Mouse (Mus musculus) T-cell, adult 66 days (primary cell): ENCODE results near the gene Gpr4. TPM values are rescaled to one million over a fixed set of nuclear protein-coding genes. Genes with fewer than 3 reads are reported as not detected.

ENCODE experiments used
- total RNA-seq, 2 experiments: library from RNA; stranded (reverse); gene quantifications; 3 replicates in 1 of 2; 4 replicates in 1 of 2; pipeline ENCODE4 v1.2.4; 2023

The Gpr4 gene
- total RNA-seq, result not detected

GRCm38 (mm10) chr7:19211996-19212755 is at the start of gene Gpr4:
Gpr4 (plus strand) TSS chr7:19212538.

GRCm38 (mm10) chr7:19165656-19166423 is 46.5 kb upstream of the Gpr4 start, which contains the start of gene Gipr:
Gipr (minus strand) TSS chr7:19166127.

GRCm38 (mm10) chr7:19175708-19176515 is 36.4 kb upstream of the Gpr4 start, which contains the start of gene Eml2:
Eml2 (plus strand) TSS chr7:19176421.

GRCm38 (mm10) chr7:19227883-19228792 is 15.8 kb downstream of the Gpr4 start, which contains the start of gene Opa3:
Opa3 (plus strand) TSS chr7:19228334.

GRCm38 (mm10) chr7:19271238-19272172 is 59.2 kb downstream of the Gpr4 start, which contains the start of gene Vasp:
Vasp (minus strand) TSS chr7:19271817.

Other genes with a start within 250 kb of the Gpr4 start
- not detected for gene Nanos2, start 225.1 kb upstream of the Gpr4 start, total RNA-seq
- 1 to 10 TPM; 1.0 to 1.6 TPM for gene Mypop, start 221.3 kb upstream of the Gpr4 start, total RNA-seq
- gene Irf2bp1, start 208.5 kb upstream of the Gpr4 start, total RNA-seq, result 10 to 100 TPM; 33.2 to 36.6 TPM
- gene Foxa3, start 189.0 kb upstream of the Gpr4 start, total RNA-seq, result not detected
- gene Sympk, start 188.2 kb upstream of the Gpr4 start, total RNA-seq, result 100 to 1,000 TPM; 112 to 115 TPM
- under 1 TPM; 0.47 to 0.70 TPM for gene Rsph6a, start 157.8 kb upstream of the Gpr4 start, total RNA-seq
- 1 to 10 TPM; 1.2 TPM for gene Dmwd, start 136.3 kb upstream of the Gpr4 start, total RNA-seq
- gene Dmpk, start 128.7 kb upstream of the Gpr4 start, total RNA-seq, result 1 to 10 TPM in 1 of 2 experiments, under 1 TPM in 1; 0.83 to 2.7 TPM
- under 1 TPM; 0.58 to 0.74 TPM for gene Six5, start 117.9 kb upstream of the Gpr4 start, total RNA-seq
- gene Gm4969, start 94.2 kb upstream of the Gpr4 start, total RNA-seq, result not detected
- 10 to 100 TPM; 25.7 to 28.5 TPM for gene Fbxo46, start 92.7 kb upstream of the Gpr4 start, total RNA-seq
- gene Qpctl, start 63.2 kb upstream of the Gpr4 start, total RNA-seq, result 10 to 100 TPM; 11.9 to 14.8 TPM
- gene Snrpd2, start 62.8 kb upstream of the Gpr4 start, total RNA-seq, result 10 to 100 TPM; 91.4 to 93.7 TPM
- not detected for gene Gipr, start 46.4 kb upstream of the Gpr4 start, total RNA-seq
- 10 to 100 TPM; 15.3 to 17.8 TPM for gene Eml2, start 36.1 kb upstream of the Gpr4 start, total RNA-seq
- gene Opa3, start 15.8 kb downstream of the Gpr4 start, total RNA-seq, result 10 to 100 TPM; 45.0 to 46.4 TPM
- 100 to 1,000 TPM; 335 to 340 TPM for gene Vasp, start 59.3 kb downstream of the Gpr4 start, total RNA-seq
- gene Ppm1n, start 67.5 kb downstream of the Gpr4 start, total RNA-seq, result 1 to 10 TPM in 1 of 2 experiments, under 1 TPM in 1; 0.44 to 1.2 TPM
- not detected for gene Rtn2, start 70.1 kb downstream of the Gpr4 start, total RNA-seq
- 100 to 1,000 TPM in 1 of 2 experiments, 10 to 100 TPM in 1; 90.5 to 127 TPM for gene Fosb, start 97.5 kb downstream of the Gpr4 start, total RNA-seq
- 10 to 100 TPM; 66.3 to 78.5 TPM for gene Ercc1, start 132.2 kb downstream of the Gpr4 start, total RNA-seq
- gene Cd3eap, start 146.9 kb downstream of the Gpr4 start, total RNA-seq, result 10 to 100 TPM; 13.1 to 14.6 TPM
- 1 to 10 TPM; 1.1 to 1.6 TPM for gene Ppp1r13l, start 147.2 kb downstream of the Gpr4 start, total RNA-seq
- gene Ercc2, start 169.5 kb downstream of the Gpr4 start, total RNA-seq, result 10 to 100 TPM; 75.2 to 85.1 TPM
- 1 to 10 TPM; 3.0 to 4.6 TPM for gene Klc3, start 191.6 kb downstream of the Gpr4 start, total RNA-seq
- not detected for gene Ckm, start 192.2 kb downstream of the Gpr4 start, total RNA-seq
- 10 to 100 TPM; 25.0 to 29.2 TPM for gene Mark4, start 246.3 kb downstream of the Gpr4 start, total RNA-seq